Mouse (Mus musculus) neutrophil, adult 59 days (primary cell): ENCODE results near the gene Kif18b. TPM values are rescaled to one million over a fixed set of nuclear protein-coding genes. Genes with fewer than 3 reads are reported as not detected.

ENCODE experiments used
- total RNA-seq, 2 experiments: library from RNA; stranded (reverse); gene quantifications; 1 replicate in 1 of 2; 2 replicates in 1 of 2; pipeline ENCODE4 v1.2.4; 2023

The Kif18b gene
- total RNA-seq, result 10 to 100 TPM; 30.0 to 31.3 TPM

GRCm38 (mm10) chr11:102924557-102925350 lies at the start of gene Kif18b:
TSS of gene Kif18b (minus strand) at chr11:102925124.

DNA sequence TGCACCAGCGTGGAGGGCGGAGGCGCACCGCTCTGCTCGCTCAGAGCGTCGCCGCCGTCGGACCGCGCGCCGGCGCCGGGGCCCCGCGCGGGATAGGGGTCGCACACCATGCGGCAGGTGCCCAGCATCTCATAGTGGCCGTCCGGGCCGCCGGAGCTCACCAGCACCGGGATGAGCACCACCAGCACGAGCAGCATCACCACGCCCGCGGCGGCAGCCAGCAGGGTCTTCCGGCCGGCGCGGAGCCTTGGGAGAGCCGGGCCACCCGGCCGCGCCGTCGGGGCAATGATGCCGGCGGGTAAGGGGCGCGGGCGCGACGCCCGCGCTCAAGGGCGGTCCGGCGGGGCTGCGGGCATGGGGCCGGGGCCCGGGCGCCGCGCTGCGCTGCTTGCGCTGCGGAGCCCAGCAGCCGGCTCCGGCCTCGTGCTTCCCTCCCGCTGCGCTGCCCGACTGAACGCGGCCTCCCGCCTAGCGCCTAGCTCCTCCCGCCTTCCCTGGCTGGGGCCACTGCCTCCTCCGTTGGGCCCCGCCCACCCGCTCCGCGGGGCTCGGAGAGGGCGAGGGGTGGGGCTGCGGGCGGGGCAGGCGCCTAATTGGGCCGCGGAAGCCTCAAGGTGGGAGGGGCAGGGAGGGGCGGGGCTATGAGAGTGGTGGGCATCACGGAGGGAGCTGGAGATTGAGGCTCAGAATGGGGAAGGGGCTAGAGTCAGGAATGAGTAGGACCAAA lies 21.5 kb upstream of the Kif18b start, which contains the start of gene C1ql1:
Gene C1ql1 (minus strand): TSS at position 424 of the 727 bp plus-strand sequence.

DNA sequence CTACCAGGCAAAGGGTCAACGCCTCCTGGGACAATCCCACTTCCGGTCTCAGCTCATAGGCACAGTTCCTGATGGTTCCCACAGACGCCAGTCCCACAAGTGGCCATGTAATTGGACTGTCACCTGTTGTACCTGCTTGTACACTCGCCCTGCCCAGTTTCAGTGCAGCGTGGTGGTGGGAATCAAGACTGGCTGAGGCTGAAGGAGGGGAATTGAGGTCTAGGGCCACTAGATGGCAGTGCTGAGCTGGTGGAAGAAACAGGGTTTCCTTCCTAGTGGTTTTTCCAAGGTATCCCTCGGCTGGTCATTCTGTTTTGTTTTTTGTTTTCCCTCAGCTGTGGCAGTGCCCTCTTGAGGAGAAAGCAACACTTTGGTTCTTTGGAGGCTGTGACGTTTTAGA lies 24.2 kb downstream of the Kif18b start, which contains the start of gene Gfap:
Gene Gfap (minus strand): TSS at position 150 of the 400 bp plus-strand sequence.

GRCm38 (mm10) chr11:102884616-102885219 lies 40.2 kb downstream of the Kif18b start, which contains the start of gene Fam187a:
TSS of gene Fam187a (plus strand) at chr11:102885169.

DNA sequence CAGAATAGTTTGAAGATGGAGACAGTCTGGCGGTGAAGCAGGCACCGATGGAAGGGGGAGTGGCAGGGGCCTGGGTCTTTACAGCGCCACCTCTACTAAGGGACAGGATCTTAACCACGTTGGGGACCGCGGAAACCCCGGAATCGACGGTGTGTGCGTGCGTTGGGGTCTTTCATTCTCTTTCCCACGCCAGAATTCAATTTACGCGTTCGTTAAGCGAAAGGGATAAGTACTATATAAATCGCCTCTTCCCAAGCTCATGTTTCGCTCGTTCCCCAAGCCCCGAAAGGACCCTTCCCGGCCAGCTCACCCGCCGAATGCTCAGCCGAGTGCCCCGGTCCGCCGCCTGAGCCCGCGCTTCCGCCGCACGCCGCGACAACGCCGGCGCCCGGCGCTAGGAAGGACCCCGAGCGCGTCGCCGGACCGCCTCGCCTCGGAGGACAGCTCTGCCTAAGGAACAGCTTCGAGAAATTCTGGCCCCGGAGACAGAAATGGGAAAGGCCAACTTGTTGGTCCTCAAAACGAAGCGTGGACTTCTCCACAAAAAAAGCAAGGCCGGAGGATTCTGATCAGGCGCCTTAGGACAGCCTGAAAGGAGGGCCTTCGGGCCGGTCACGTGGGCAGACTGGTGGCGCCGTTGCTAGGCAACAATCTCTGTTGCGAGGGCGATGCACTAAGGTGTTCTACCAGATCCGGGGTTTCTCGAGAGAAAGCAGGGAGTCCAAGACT lies 44.2 kb downstream of the Kif18b start, which contains the start of the genes Eftud2 and Ccdc103:
Gene Eftud2 (minus strand): TSS at position 401 of the 729 bp plus-strand sequence.
Gene Ccdc103 (plus strand): TSS at position 620 of the 729 bp plus-strand sequence.

Other genes with a start within 250 kb of the Kif18b start
- gene Ccdc43, start 227.3 kb downstream of the Kif18b start, total RNA-seq, result 10 to 100 TPM; 10.9 to 12.5 TPM
- 1 to 10 TPM in 1 of 2 experiments, under 1 TPM in 1; 0.13 to 1.3 TPM for gene Adam11, start 163.7 kb downstream of the Kif18b start, total RNA-seq
- under 1 TPM in 1 of 2 experiments, not detected in 1; 0.16 TPM for gene Gjc1, start 105.4 kb downstream of the Kif18b start, total RNA-seq
- gene Higd1b, start 89.3 kb downstream of the Kif18b start, total RNA-seq, result not detected
- 10 to 100 TPM; 57.7 to 64.3 TPM for gene Eftud2, start 44.1 kb downstream of the Kif18b start, total RNA-seq
- under 1 TPM in 1 of 2 experiments, not detected in 1; 0.33 TPM for gene Ccdc103, start 43.9 kb downstream of the Kif18b start, total RNA-seq
- not detected for gene Fam187a, start 40.0 kb downstream of the Kif18b start, total RNA-seq
- 1 to 10 TPM in 1 of 2 experiments, under 1 TPM in 1; 0.18 to 2.4 TPM for gene Gfap, start 24.2 kb downstream of the Kif18b start, total RNA-seq
- not detected for gene C1ql1, start 21.6 kb upstream of the Kif18b start, total RNA-seq
- 10 to 100 TPM; 55.5 to 73.7 TPM for gene Nmt1, start 103.1 kb upstream of the Kif18b start, total RNA-seq
- gene Dcakd, start 103.2 kb upstream of the Kif18b start, total RNA-seq, result 10 to 100 TPM; 21.8 to 25.4 TPM
- gene Plcd3, start 176.5 kb upstream of the Kif18b start, total RNA-seq, result 1 to 10 TPM in 1 of 2 experiments, under 1 TPM in 1; 0.29 to 1.0 TPM
- 10 to 100 TPM; 17.5 to 24.9 TPM for gene Acbd4, start 176.6 kb upstream of the Kif18b start, total RNA-seq
- gene Hexim1, start 191.1 kb upstream of the Kif18b start, total RNA-seq, result 10 to 100 TPM; 37.7 to 39.4 TPM
- gene Hexim2, start 207.3 kb upstream of the Kif18b start, total RNA-seq, result 1 to 10 TPM; 1.0 to 2.0 TPM
- gene Fmnl1, start 246.0 kb upstream of the Kif18b start, total RNA-seq, result 100 to 1,000 TPM; 653 to 657 TPM